Mouse (Mus musculus) hindbrain, embryonic 11.5 days (tissue): ENCODE measurements around the gene Pcx. TPM values are rescaled to one million over a fixed set of nuclear protein-coding genes. Genes with fewer than 3 reads are reported as not detected.
A peak's percentile ranks its signal among the peaks of the same experiment; 100 is the strongest.

Source experiments
- ATAC-seq: fragments of 200-750 bp; cut with Nextera tagmentation; 2 replicates; pipeline ENCODE4 v1.8.0; 2017; ENCODE audit warnings: mild to moderate bottlenecking, moderate TSS enrichment, moderate library complexity; ENCODE audit not compliant: low FRiP score
- DNase-seq: peaks from one replicate; pipeline ENCODE4 v3.0.0-alpha.2; 2015; ENCODE audit warnings: low spot score
- H3K27ac ChIP-seq: fragments of 300-500 bp; sonication (generic); 2 replicates; pipeline ENCODE4 v1.5.1; 2014; ENCODE audit warnings: mild to moderate bottlenecking, low read depth, low read length
- H3K27me3 ChIP-seq: fragments of 300-500 bp; sonication (generic); 2 replicates; pipeline ENCODE4 v1.6.1; 2014; ENCODE audit warnings: mild to moderate bottlenecking, low read length, moderate library complexity, mixed read lengths; ENCODE audit not compliant: control insufficient read depth, insufficient read depth
- H3K36me3 ChIP-seq: fragments of 300-500 bp; sonication (generic); 2 replicates; pipeline ENCODE4 v1.6.1; 2014; ENCODE audit warnings: mild to moderate bottlenecking, low read length, moderate library complexity, mixed read lengths; ENCODE audit not compliant: control insufficient read depth, insufficient read depth
- H3K4me1 ChIP-seq: fragments of 300-500 bp; sonication (generic); replicated peaks from 2 replicates; pipeline ENCODE4 v1.6.1; 2014; ENCODE audit warnings: low read length, mixed read lengths; ENCODE audit not compliant: control insufficient read depth, insufficient read depth
- H3K4me2 ChIP-seq: fragments of 300-500 bp; sonication (generic); replicated peaks from 2 replicates; pipeline ENCODE4 v1.6.1; 2014; ENCODE audit warnings: mild to moderate bottlenecking, low read depth, low read length
- H3K4me3 ChIP-seq: fragments of 300-500 bp; sonication (generic); 2 replicates; pipeline ENCODE4 v1.5.1; 2014; ENCODE audit warnings: low read depth, low read length
- H3K9ac ChIP-seq: fragments of 300-500 bp; sonication (generic); 2 replicates; pipeline ENCODE4 v1.6.1; 2014; ENCODE audit warnings: low read depth, low read length
- H3K9me3 ChIP-seq: fragments of 300-500 bp; sonication (generic); 2 replicates; pipeline ENCODE4 v1.6.1; 2016; ENCODE audit warnings: low read length; ENCODE audit not compliant: control insufficient read depth
- WGBS: fragments of 180-500 bp; shearing (Covaris S2); extraction: QIAGEN DNeasy Blood & Tissue Kit; methylation state at CpG from one replicate; pipeline ENCODE4 v1.1.7; 2014; 5-methylcytosine and 5-hydroxymethylcytosine counted together
- polyA plus RNA-seq: library from polyadenylated mRNA; unstranded; fragments of >200 nt; fragmentation: Nextera tagmentation; extraction: Ambion mirVana; gene quantifications from 2 replicates; pipeline ENCODE4 v1.2.1, GENCODE M21; 2014

Gene Pcx
- polyA plus RNA-seq, 1 experiment from 2014 or later = 11.8 TPM

GRCm38 (mm10) chr19:4555086-4555485, 44.8 kb downstream of the Pcx start:
- 83% methylated on average over 7 of the region's 7 CpGs for WGBS
- no peak for DNase-seq

GRCm38 (mm10) chr19:4556787-4557186, 46.5 kb downstream of the Pcx start:
- Histone ChIP-seq H3K9me3 (no peaks in the 10 kb centered on the region), H3K4me1 (peaks cover 2% of the 10 kb centered on the region; the same call in 1 of the 2 replicates), H3K9ac (no peak overlapping the region), H3K4me2 (no peak overlapping the region), H3K4me3 (no peak overlapping the region), H3K27ac (no peak overlapping the region), H3K36me3 (no peaks in the 10 kb centered on the region), H3K27me3 (no peaks in the 10 kb centered on the region)
- WGBS = 93% methylated on average over 2 of the region's 2 CpGs
- no peak for DNase-seq
- no peak for ATAC-seq

More at GRCm38 (mm10) chr19:4555086-4555485, 44.8 kb downstream of the Pcx start:
- Histone ChIP-seq H3K36me3 (no peaks in the 10 kb centered on the region), H3K27me3 (no peaks in the 10 kb centered on the region), H3K4me1 (peaks cover 2% of the 10 kb centered on the region; the same call in 1 of the 2 replicates), H3K9me3 (no peaks in the 10 kb centered on the region), H3K4me2 (no peak overlapping the region), H3K9ac (no peak overlapping the region), H3K27ac (no peak overlapping the region), H3K4me3 (no peak overlapping the region)
- no peak for ATAC-seq

GRCm38 (mm10) chr19:4557796-4558569, 47.7 kb downstream of the Pcx start:
- Histone ChIP-seq H3K9ac (no peak overlapping the region), H3K27me3 (no peaks in the 10 kb centered on the region), H3K4me2 (no peak overlapping the region), H3K9me3 (no peaks in the 10 kb centered on the region), H3K4me1 (peaks cover 2% of the 10 kb centered on the region; the same call in 1 of the 2 replicates), H3K4me3 (no peak overlapping the region), H3K27ac (no peak overlapping the region), H3K36me3 (no peaks in the 10 kb centered on the region)
- ATAC-seq = no peak
- no peak for DNase-seq
- 65% methylated on average over 7 of the region's 8 CpGs for WGBS

- DNase-seq (no peak), ATAC-seq (no peak)
- Histone ChIP-seq H3K4me1 (peaks cover 2% of the 10 kb centered on the region; the same call in 1 of the 2 replicates), H3K4me3 (no peak overlapping the region), H3K36me3 (no peaks in the 10 kb centered on the region), H3K4me2 (no peak overlapping the region), H3K9me3 (no peaks in the 10 kb centered on the region), H3K9ac (no peak overlapping the region), H3K27ac (peak overlapping the region; percentile 30; the same call in 1 of the 2 replicates), H3K27me3 (no peaks in the 10 kb centered on the region)
- 44% methylated on average over 3 of the region's 3 CpGs for WGBS
Measured at GRCm38 (mm10) chr19:4558570-4558955, 48.3 kb downstream of the Pcx start.

- peak overlapping the region; percentile 30; the same call in 1 of the 2 replicates for H3K27ac ChIP-seq
- DNase-seq = no peak
- H3K4me2 ChIP-seq = no peak overlapping the region
- H3K36me3 ChIP-seq = no peaks in the 10 kb centered on the region
- H3K9me3 ChIP-seq = no peaks in the 10 kb centered on the region
- WGBS = 53% methylated on average over 3 of the region's 3 CpGs
- H3K4me1 ChIP-seq = peaks cover 2% of the 10 kb centered on the region; the same call in 1 of the 2 replicates
- H3K9ac ChIP-seq = no peak overlapping the region
- no peaks in the 10 kb centered on the region for H3K27me3 ChIP-seq
- no peak overlapping the region for H3K4me3 ChIP-seq
- no peak for ATAC-seq
Measured at GRCm38 (mm10) chr19:4559011-4559410, 48.7 kb downstream of the Pcx start.

- 59% methylated on average over 2 of the region's 2 CpGs for WGBS
- no peak overlapping the region for H3K4me3 ChIP-seq
- H3K9me3 ChIP-seq = no peaks in the 10 kb centered on the region
- peak; percentile 15 for DNase-seq
- H3K9ac ChIP-seq = no peak overlapping the region
- no peak overlapping the region for H3K27ac ChIP-seq
- peaks cover 2% of the 10 kb centered on the region; the same call in 1 of the 2 replicates for H3K4me1 ChIP-seq
- no peak for ATAC-seq
- H3K27me3 ChIP-seq = no peaks in the 10 kb centered on the region
- no peaks in the 10 kb centered on the region for H3K36me3 ChIP-seq
- H3K4me2 ChIP-seq = no peak overlapping the region
Measured at GRCm38 (mm10) chr19:4559588-4559987, 49.3 kb downstream of the Pcx start.

- WGBS = 79% methylated on average over 5 of the region's 5 CpGs
- Histone ChIP-seq H3K4me3 (no peak overlapping the region), H3K9me3 (no peaks in the 10 kb centered on the region), H3K4me1 (peaks cover 2% of the 10 kb centered on the region; the same call in 1 of the 2 replicates), H3K36me3 (no peaks in the 10 kb centered on the region), H3K27me3 (no peaks in the 10 kb centered on the region), H3K27ac (no peak overlapping the region), H3K9ac (no peak overlapping the region), H3K4me2 (no peak overlapping the region)
- ATAC-seq (no peak), DNase-seq (no peak)
Measured at GRCm38 (mm10) chr19:4560205-4560604, 49.9 kb downstream of the Pcx start.

GRCm38 (mm10) chr19:4565678-4566077, 55.4 kb downstream of the Pcx start:
- no peak overlapping the region for H3K9ac ChIP-seq
- no peaks in the 10 kb centered on the region for H3K4me1 ChIP-seq
- no peak overlapping the region for H3K27ac ChIP-seq
- DNase-seq (no peak), ATAC-seq (no peak)
- 88% methylated on average over 5 of the region's 5 CpGs for WGBS
- H3K4me2 ChIP-seq = no peak overlapping the region
- H3K27me3 ChIP-seq = no peaks in the 10 kb centered on the region
- H3K9me3 ChIP-seq = no peaks in the 10 kb centered on the region
- no peak overlapping the region for H3K4me3 ChIP-seq
- no peaks in the 10 kb centered on the region for H3K36me3 ChIP-seq

GRCm38 (mm10) chr19:4566880-4567279, 56.6 kb downstream of the Pcx start:
- H3K36me3 ChIP-seq = no peaks in the 10 kb centered on the region
- 85% methylated on average over 2 of the region's 2 CpGs for WGBS
- no peaks in the 10 kb centered on the region for H3K9me3 ChIP-seq
- no peak overlapping the region for H3K4me3 ChIP-seq
- ATAC-seq (no peak), DNase-seq (no peak)
- no peak overlapping the region for H3K9ac ChIP-seq
- no peaks in the 10 kb centered on the region for H3K27me3 ChIP-seq
- H3K4me2 ChIP-seq = no peak overlapping the region
- H3K27ac ChIP-seq = no peak overlapping the region
- H3K4me1 ChIP-seq = no peaks in the 10 kb centered on the region
